Comparison of ENCODE assay signal across 10 mouse cellular contexts in genomic region chr17:45118565-45119471, GRCm38 (mm10).
DNase-seq lines count a peak whose midpoint lies in the region; ATAC-seq lines count a peak whose summit lies in the region.
"Had no signal": no experiment of that assay in that cellular context is flagged by ENCODE, and none has a peak within 500 bp of the region (broad histone marks: within the 10 kb centered on the region; RNA-seq: fewer than 3 reads in every experiment).

No protein-coding gene starts in this region.

- WGBS in heart, embryonic 10.5 days: 73% methylated on average over 12 of the region's 12 CpGs
- 56% methylated on average over 12 of the region's 12 CpGs for WGBS in midbrain, embryonic 10.5 days
- WGBS in midbrain, embryonic 16.5 days: 45% methylated on average over 12 of the region's 12 CpGs
- WGBS in embryonic facial prominence, embryonic 11.5 days: 40% methylated on average over 12 of the region's 12 CpGs
- WGBS in neural tube, embryonic 14.5 days: 7% methylated on average over 12 of the region's 12 CpGs

- H3K4me1 ChIP-seq in heart, embryonic 10.5 days: peaks cover 26% of the 10 kb centered on the region
- H3K4me1 ChIP-seq in midbrain, embryonic 10.5 days: peaks cover 8% of the 10 kb centered on the region
- no peaks in the 10 kb centered on the region for H3K4me1 ChIP-seq in midbrain, embryonic 16.5 days (ENCODE audit: control insufficient read depth, insufficient read depth, low read length)
- H3K4me1 ChIP-seq in embryonic facial prominence, embryonic 11.5 days (ENCODE audit: control insufficient read depth, insufficient read depth, low read length): no peaks in the 10 kb centered on the region
- peaks cover 3% of the 10 kb centered on the region; the same call in 1 of the 2 replicates for H3K4me1 ChIP-seq in neural tube, embryonic 14.5 days (ENCODE audit: control insufficient read depth, insufficient read depth, low read length)

- no peak for DNase-seq in heart, embryonic 10.5 days (ENCODE audit: low spot score)
- DNase-seq in heart, adult 18-20 months: no peak
- no peak for DNase-seq in midbrain, embryonic 10.5 days (ENCODE audit: low spot score)
- DNase-seq in embryonic facial prominence, embryonic 11.5 days (ENCODE audit: low spot score): peak; percentile 56
- DNase-seq in B cell, adult 2 months: no peak
- no peak for DNase-seq in urinary bladder, postnatal 4 days (ENCODE audit: low spot score in 2 of 2)
- DNase-seq: adrenal gland, postnatal 36 days; lung, adult 18-20 months had no signal

- no peaks in the 10 kb centered on the region for H3K27me3 ChIP-seq in heart, embryonic 10.5 days (ENCODE audit: insufficient read depth, poor library complexity, severe bottlenecking)
- H3K27me3 ChIP-seq in midbrain, embryonic 10.5 days (ENCODE audit: low read depth, poor library complexity, severe bottlenecking): no peaks in the 10 kb centered on the region
- H3K27me3 ChIP-seq in midbrain, embryonic 16.5 days (ENCODE audit: control insufficient read depth, insufficient read depth, low read depth, low read length): no peaks in the 10 kb centered on the region
- no peaks in the 10 kb centered on the region for H3K27me3 ChIP-seq in embryonic facial prominence, embryonic 11.5 days (ENCODE audit: control insufficient read depth, insufficient read depth, low read length)
- no peaks in the 10 kb centered on the region for H3K27me3 ChIP-seq in neural tube, embryonic 14.5 days (ENCODE audit: control insufficient read depth, insufficient read depth, low read length)

- H3K9me3 ChIP-seq in heart, embryonic 10.5 days: no peaks in the 10 kb centered on the region
- H3K9me3 ChIP-seq in midbrain, embryonic 10.5 days (replicated peaks): no peaks in the 10 kb centered on the region
- H3K9me3 ChIP-seq in midbrain, embryonic 16.5 days (replicated peaks; ENCODE audit: control insufficient read depth, low read length, poor library complexity, severe bottlenecking): no peaks in the 10 kb centered on the region
- H3K9me3 ChIP-seq in embryonic facial prominence, embryonic 11.5 days (replicated peaks; ENCODE audit: control insufficient read depth, low read length): no peaks in the 10 kb centered on the region
- H3K9me3 ChIP-seq in neural tube, embryonic 14.5 days (ENCODE audit: control insufficient read depth, low read length): no peaks in the 10 kb centered on the region

- ATAC-seq in midbrain, embryonic 16.5 days: no peak
- no peak for ATAC-seq in embryonic facial prominence, embryonic 11.5 days (replicated peaks; ENCODE audit: insufficient number of reproducible peaks, low FRiP score, low TSS enrichment, low read depth)
- ATAC-seq in neural tube, embryonic 14.5 days (ENCODE audit: low read depth): peak; percentile 85

- no peak overlapping the region for H3K4me3 ChIP-seq in heart, embryonic 10.5 days
- H3K4me3 ChIP-seq in midbrain, embryonic 10.5 days: no peak overlapping the region
- no peak overlapping the region for H3K4me3 ChIP-seq in midbrain, embryonic 16.5 days (ENCODE audit: low read depth, low read length)
- H3K4me3 ChIP-seq in embryonic facial prominence, embryonic 11.5 days (ENCODE audit: low read depth, low read length): no peak overlapping the region
- H3K4me3 ChIP-seq in neural tube, embryonic 14.5 days (ENCODE audit: low read depth, low read length): no peak overlapping the region

- no peak overlapping the region for H3K4me2 ChIP-seq in midbrain, embryonic 16.5 days (ENCODE audit: low read length)
- no peak overlapping the region for H3K4me2 ChIP-seq in embryonic facial prominence, embryonic 11.5 days (ENCODE audit: low read depth, low read length)
- no peak overlapping the region for H3K4me2 ChIP-seq in neural tube, embryonic 14.5 days (ENCODE audit: low read depth, low read length)

- peak overlapping the region; percentile 22; the same call in 1 of the 2 replicates for H3K27ac ChIP-seq in heart, embryonic 10.5 days
- H3K27ac ChIP-seq in midbrain, embryonic 10.5 days (replicated peaks): 0 out of 2 replicates have a peak overlapping the region, but pooled peaks have one; percentile 17
- H3K27ac ChIP-seq in midbrain, embryonic 16.5 days (ENCODE audit: low read length): no peak overlapping the region
- no peak overlapping the region for H3K27ac ChIP-seq in embryonic facial prominence, embryonic 11.5 days (replicated peaks; ENCODE audit: low read depth, low read length)
- no peak overlapping the region; the same call in 1 of the 2 replicates for H3K27ac ChIP-seq in neural tube, embryonic 14.5 days (ENCODE audit: low read depth, low read length)

- no peak overlapping the region for H3K9ac ChIP-seq in midbrain, embryonic 16.5 days (ENCODE audit: low read depth, low read length)
- no peak overlapping the region for H3K9ac ChIP-seq in embryonic facial prominence, embryonic 11.5 days (replicated peaks; ENCODE audit: low read length)
- H3K9ac ChIP-seq in neural tube, embryonic 14.5 days (replicated peaks; ENCODE audit: low read depth, low read length): no peak overlapping the region; the same call in 1 of the 2 replicates

- H3K36me3 ChIP-seq in heart, embryonic 10.5 days: no peaks in the 10 kb centered on the region
- H3K36me3 ChIP-seq in midbrain, embryonic 10.5 days: no peaks in the 10 kb centered on the region
- no peaks in the 10 kb centered on the region for H3K36me3 ChIP-seq in midbrain, embryonic 16.5 days (ENCODE audit: control insufficient read depth, insufficient read depth, low read length)
- H3K36me3 ChIP-seq in embryonic facial prominence, embryonic 11.5 days (replicated peaks; ENCODE audit: control insufficient read depth, insufficient read depth, low read depth, low read length): no peaks in the 10 kb centered on the region
- no peaks in the 10 kb centered on the region for H3K36me3 ChIP-seq in neural tube, embryonic 14.5 days (ENCODE audit: control insufficient read depth, insufficient read depth, low read length)

Comparison
In these comparisons a context has a peak if more than half of its experiments do, and no peak if none do; other contexts are left out.
1. H3K27ac ChIP-seq: peak in heart, embryonic 10.5 days (single experiment) and midbrain, embryonic 10.5 days (single experiment); none in midbrain, embryonic 16.5 days (single experiment), embryonic facial prominence, embryonic 11.5 days (single experiment) and neural tube, embryonic 14.5 days (single experiment).